Mouse (Mus musculus) v-Abl transformed pro-B cells (cell line): ENCODE measurements around the gene Cldn4.
"Not testable (repeated sequence)": the region's sequence is repeated elsewhere in the genome, so short reads cannot be mapped to it uniquely, and the experiment has no call there.

Experiments
- in situ Hi-C, 2 experiments: fragments of 400-800 bp; cut with MboI; formaldehyde crosslinking; loops; one replicate each; pipeline ENCODE4 v1.15.1; 2025; ENCODE audit not compliant: unreplicated experiment in 2 of 2

Cldn4 gene

GRCm38 (mm10) chr5:134965852-134966821, 19.4 kb upstream of the Cldn4 start:
- in situ Hi-C loops: loop anchor here (5.0 to 25.0 kb wide), 4 partner anchors 219 to 779 kb away; partner anchors contain the start of genes Eln (in 2 of the 2), Gtf2ird2 (in 1 of the 2) and Rcc1l (in 1 of the 2)

- in situ Hi-C loops: loop anchor here (5.0 to 25.0 kb wide), 4 partner anchors 218 to 778 kb away; partner anchors contain the start of genes Eln (in 2 of the 2), Gtf2ird2 (in 1 of the 2) and Rcc1l (in 1 of the 2)
Observed at GRCm38 (mm10) chr5:134965473-134965851, 18.7 kb upstream of the Cldn4 start.

- in situ Hi-C loops: loop anchor here (5.0 to 25.0 kb wide), 6 partner anchors 42 to 777 kb away; partner anchors contain the start of genes Eln (in 2 of the 2), Gtf2ird2 (in 1 of the 2) and Rcc1l (in 1 of the 2)
Observed at GRCm38 (mm10) chr5:134964655-134965054, 17.9 kb upstream of the Cldn4 start.

GRCm38 (mm10) chr5:134963546-134963945, 16.8 kb upstream of the Cldn4 start:
- in situ Hi-C loops: loop anchor here (5.0 to 25.0 kb wide), 5 partner anchors 41 to 776 kb away; partner anchors contain the start of genes Eln (in 1 of the 2), Gtf2ird2 (in 1 of the 2) and Rcc1l (in 1 of the 2)

- in situ Hi-C loops: loop anchor here (5.0 to 25.0 kb wide), 5 partner anchors 39 to 774 kb away; partner anchors contain the start of genes Eln (in 1 of the 2), Gtf2ird2 (in 1 of the 2) and Rcc1l (in 1 of the 2)
Observed at GRCm38 (mm10) chr5:134961519-134961918, 14.8 kb upstream of the Cldn4 start.

GRCm38 (mm10) chr5:134960430-134960829, 13.7 kb upstream of the Cldn4 start:
- in situ Hi-C loops: loop anchor here (5.0 to 25.0 kb wide), 5 partner anchors 38 to 773 kb away; partner anchors contain the start of genes Eln (in 1 of the 2), Gtf2ird2 (in 1 of the 2) and Rcc1l (in 1 of the 2)

GRCm38 (mm10) chr5:134959114-134959513, 12.4 kb upstream of the Cldn4 start:
- in situ Hi-C loops: loop anchor here in 1 of 2 experiments (5.0 to 25.0 kb wide), 2 partner anchors 42 to 772 kb away; partner anchors contain the start of genes Cldn13, Gtf2ird2 and Rcc1l

GRCm38 (mm10) chr5:134955491-134955890, 8.8 kb upstream of the Cldn4 start:
- in situ Hi-C loops: loop anchor here in 1 of 2 experiments (5.0 to 25.0 kb wide), 2 partner anchors 38 to 768 kb away; partner anchors contain the start of genes Cldn13, Gtf2ird2 and Rcc1l

- in situ Hi-C loops: loop anchor here in 1 of 2 experiments (25.0 kb wide), 1 partner anchor 764 kb away; the partner anchor contains the start of genes Gtf2ird2 and Rcc1l
Observed at GRCm38 (mm10) chr5:134951053-134951884, 4.5 kb upstream of the Cldn4 start.

- in situ Hi-C loops: no loop called here
Observed at GRCm38 (mm10) chr5:134948085-134948439, 1.3 kb upstream of the Cldn4 start.

GRCm38 (mm10) chr5:134947420-134948084, 818 bp upstream of the Cldn4 start:
- in situ Hi-C loops: no loop called here

GRCm38 (mm10) chr5:134946063-134946856, 474 bp downstream of the Cldn4 start:
- in situ Hi-C loops: no loop called here

GRCm38 (mm10) chr5:134945266-134945959, 1.3 kb downstream of the Cldn4 start:
- in situ Hi-C loops: no loop called here

GRCm38 (mm10) chr5:134944179-134944578, 2.6 kb downstream of the Cldn4 start:
- in situ Hi-C loops: no loop called here

- in situ Hi-C loops: no loop called here
Observed at GRCm38 (mm10) chr5:134942740-134943139, 4.0 kb downstream of the Cldn4 start.

GRCm38 (mm10) chr5:134941472-134942209, 5.1 kb downstream of the Cldn4 start:
- in situ Hi-C loops: no loop called here

- in situ Hi-C loops: not testable (repeated sequence)
Observed at GRCm38 (mm10) chr5:134939554-134939953, 7.2 kb downstream of the Cldn4 start.
